Mouse (Mus musculus) myocyte (in vitro differentiated cells): ENCODE results near the gene Cd79b.

Experiments used
- E2F4 ChIP-seq: IDR thresholded peaks from one replicate; pipeline ENCODE4 v1.6.1; 2011; ENCODE audit warnings: mild to moderate bottlenecking, control low read depth, moderate library complexity; ENCODE audit not compliant: insufficient read depth
- MAX ChIP-seq: IDR thresholded peaks from one replicate; pipeline ENCODE4 v1.6.1; 2011; ENCODE audit warnings: low read depth, mild to moderate bottlenecking, control low read depth
- MYOD1 ChIP-seq, 3 experiments: IDR thresholded peaks; one replicate each; pipeline ENCODE4 v1.6.1; 2011; ENCODE audit warnings: control low read depth in 2 of 3, low read depth in 2 of 3, mild to moderate bottlenecking in 2 of 3, moderate library complexity in 1 of 3; ENCODE audit not compliant: insufficient read length in 2 of 3, control insufficient read depth in 1 of 3
- MYOG ChIP-seq, 3 experiments: IDR thresholded peaks; one replicate each; pipeline ENCODE4 v1.6.1; 2011; ENCODE audit warnings: control low read depth in 2 of 3, low read depth in 2 of 3, mild to moderate bottlenecking in 2 of 3; ENCODE audit not compliant: insufficient read length in 2 of 3, control insufficient read depth in 1 of 3, insufficient read depth in 1 of 3
- POLR2A ChIP-seq: IDR thresholded peaks from one replicate; pipeline ENCODE4 v1.6.1; 2011; ENCODE audit warnings: low read depth, mild to moderate bottlenecking, control low read depth, moderate library complexity; ENCODE audit not compliant: insufficient read length
- POLR2AphosphoS2 ChIP-seq: IDR thresholded peaks from one replicate; pipeline ENCODE4 v1.6.1; 2011; ENCODE audit warnings: low read depth, control low read depth; ENCODE audit not compliant: insufficient read length
- SRF ChIP-seq: IDR thresholded peaks from one replicate; pipeline ENCODE4 v1.6.1; 2011; ENCODE audit warnings: low read depth; ENCODE audit not compliant: control insufficient read depth, insufficient read length
- TCF12 ChIP-seq: IDR thresholded peaks from one replicate; pipeline ENCODE4 v1.6.1; 2011; ENCODE audit warnings: mild to moderate bottlenecking, control low read depth; ENCODE audit not compliant: poor library complexity, insufficient read depth, severe bottlenecking
- TCF3 ChIP-seq: IDR thresholded peaks from one replicate; pipeline ENCODE4 v1.6.1; 2011; ENCODE audit warnings: low read depth, control low read depth; ENCODE audit not compliant: insufficient read length
- USF1 ChIP-seq: IDR thresholded peaks from one replicate; pipeline ENCODE4 v1.6.1; 2011; ENCODE audit warnings: low read depth, mild to moderate bottlenecking, control low read depth, moderate library complexity

DNA sequence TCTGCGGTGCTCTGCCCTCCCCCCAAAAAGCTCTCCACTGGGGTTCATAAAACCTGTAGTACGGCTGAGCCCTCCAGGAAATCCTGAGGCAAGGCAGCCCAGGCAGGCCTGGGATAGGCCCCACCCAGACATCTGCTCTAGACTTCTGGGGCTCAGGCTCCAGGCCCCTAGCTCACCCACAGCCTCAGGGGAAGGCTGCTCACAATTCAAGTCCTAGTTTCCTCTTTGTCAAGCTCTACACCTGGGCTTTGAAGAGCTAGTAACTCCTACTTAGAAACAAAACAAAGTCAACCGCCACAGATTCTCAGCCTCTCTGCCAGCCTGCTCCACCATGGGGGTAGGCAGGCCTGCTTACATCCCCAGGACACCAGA lies 45.5 kb downstream of the Cd79b start:
- TF ChIP-seq POLR2A (no peak), USF1 (no peak), MAX (no peak), POLR2AphosphoS2 (no peak), E2F4 (no peak), TCF12 (no peak), MYOG (IDR thresholded peaks at IDR 0.05; ENCODE audit: control insufficient read depth in 1 of 3, insufficient read depth in 1 of 3, insufficient read length in 2 of 3, low read depth in 2 of 3) (no peak), MYOD1 (IDR thresholded peaks at IDR 0.05; ENCODE audit: control insufficient read depth in 1 of 3, insufficient read length in 2 of 3, low read depth in 2 of 3) (no peak), SRF (no peak), TCF3 (no peak)
